Mouse (Mus musculus) liver, adult 2 months (tissue): ENCODE results near the gene Mast3. TPM values are rescaled to one million over a fixed set of nuclear protein-coding genes. Genes with fewer than 3 reads are reported as not detected.
A peak's percentile ranks its signal among the peaks of the same experiment; 100 is the strongest.

Experiments
- DNase-seq: peaks from one replicate; pipeline ENCODE4 v3.0.0-alpha.2; 2011; ENCODE audit warnings: low read depth, low spot score; ENCODE audit errors: extremely low read depth
- H3K27ac ChIP-seq: fragments of 200-500 bp; replicated peaks from 2 replicates; pipeline ENCODE4 v1.5.1; 2012; ENCODE audit warnings: low read depth, mild to moderate bottlenecking, control low read depth, inconsistent platforms, low read length; ENCODE audit not compliant: insufficient read depth
- H3K27me3 ChIP-seq: fragments of 200-500 bp; 2 replicates; pipeline ENCODE4 v1.6.1; 2012; ENCODE audit warnings: mild to moderate bottlenecking, moderate library complexity, low read length, inconsistent platforms; ENCODE audit not compliant: control insufficient read depth, insufficient read depth
- H3K36me3 ChIP-seq: fragments of 200-500 bp; 2 replicates; pipeline ENCODE4 v1.6.1; 2012; ENCODE audit warnings: low read length, inconsistent platforms; ENCODE audit not compliant: control insufficient read depth, insufficient read depth
- H3K4me1 ChIP-seq: fragments of 200-500 bp; 2 replicates; pipeline ENCODE4 v1.6.1; 2011; ENCODE audit warnings: low read length; ENCODE audit not compliant: control insufficient read depth, insufficient read depth
- H3K4me3 ChIP-seq: fragments of 200-500 bp; 2 replicates; pipeline ENCODE4 v1.5.1; 2011; ENCODE audit warnings: low read depth, mild to moderate bottlenecking, control low read depth, low read length, moderate library complexity; ENCODE audit not compliant: insufficient read depth
- H3K79me2 ChIP-seq: fragments of 200-500 bp; 2 replicates; pipeline ENCODE4 v1.6.1; 2012; ENCODE audit warnings: inconsistent platforms, mild to moderate bottlenecking, low read length, moderate library complexity; ENCODE audit not compliant: control insufficient read depth, insufficient read depth
- H3K9ac ChIP-seq: fragments of 200-500 bp; 2 replicates; pipeline ENCODE4 v1.6.1; 2012; ENCODE audit warnings: low read depth, mild to moderate bottlenecking, control low read depth, inconsistent platforms, low read length
- CTCF ChIP-seq: fragments of 200-500 bp; IDR thresholded peaks from 2 replicates; pipeline ENCODE4 v1.5.1; 2011; ENCODE audit warnings: low read depth, low read length, control low read depth
- POLR2A ChIP-seq: fragments of 200-500 bp; IDR thresholded peaks from 2 replicates; pipeline ENCODE4 v1.6.1; 2011; ENCODE audit warnings: low read length, control low read depth; ENCODE audit not compliant: insufficient read depth; ENCODE audit errors: extremely low read depth
- WGBS: fragments of 180-500 bp; shearing (Covaris S2); methylation state at CpG from one replicate; pipeline ENCODE4 v1.1.7; 2018; 5-methylcytosine and 5-hydroxymethylcytosine counted together
- polyA plus RNA-seq: library from polyadenylated mRNA; depleted of rRNA; stranded (reverse); fragments of >200 nt; gene quantifications from 2 replicates; pipeline ENCODE4 v1.2.3, GENCODE M21; 2012
- total RNA-seq: library from RNA; depleted of rRNA; stranded (reverse); fragments of >200 nt; gene quantifications from 2 replicates; pipeline ENCODE4 v1.2.3, GENCODE M21; 2014

Mast3 gene
- total and polyA plus RNA-seq, 2 experiments: 16.7 to 29.0 TPM

- 41% methylated on average over 11 of the region's 11 CpGs for WGBS
- TF ChIP-seq POLR2A: no peak
- TF ChIP-seq CTCF: no peak
- H3K4me1 ChIP-seq: peaks cover 3% of the 10 kb centered on the region; the same call in 1 of the 2 replicates
- H3K79me2 ChIP-seq: no peaks in the 10 kb centered on the region
- DNase-seq: peak; percentile 69
- no peak overlapping the region for H3K9ac ChIP-seq
- no peaks in the 10 kb centered on the region for H3K27me3 ChIP-seq
- H3K4me3 ChIP-seq: no peak overlapping the region
- no peaks in the 10 kb centered on the region for H3K36me3 ChIP-seq
- H3K27ac ChIP-seq: no peak overlapping the region
Measured at GRCm38 (mm10) chr8:70744806-70745205, 60.0 kb downstream of the Mast3 start.

- Histone ChIP-seq H3K9ac (peak overlapping the region; percentile 61), H3K4me1 (peaks cover 3% of the 10 kb centered on the region; the same call in 1 of the 2 replicates), H3K27ac (peak overlapping the region; percentile 56), H3K27me3 (no peaks in the 10 kb centered on the region), H3K36me3 (no peaks in the 10 kb centered on the region), H3K79me2 (no peaks in the 10 kb centered on the region), H3K4me3 (peak overlapping the region; percentile 44)
- DNase-seq: peak; percentile 90
- WGBS: 14% methylated on average over 48 of the region's 48 CpGs
- TF ChIP-seq POLR2A (0 out of 2 replicates have a peak, but pooled peaks have one; percentile 35), CTCF (no peak)
Measured at GRCm38 (mm10) chr8:70743656-70744590, 60.9 kb downstream of the Mast3 start.

- peak overlapping the region; percentile 56; the same call in 1 of the 2 replicates for H3K27ac ChIP-seq
- H3K36me3 ChIP-seq: no peaks in the 10 kb centered on the region
- no peaks in the 10 kb centered on the region for H3K27me3 ChIP-seq
- no peak for TF ChIP-seq CTCF
- no peak for TF ChIP-seq POLR2A
- no peak for DNase-seq
- H3K4me1 ChIP-seq: peaks cover 3% of the 10 kb centered on the region; the same call in 1 of the 2 replicates
- peak overlapping the region; percentile 44; the same call in 1 of the 2 replicates for H3K4me3 ChIP-seq
- WGBS: 63% methylated on average over 38 of the region's 38 CpGs
- H3K9ac ChIP-seq: peak overlapping the region; percentile 61
- no peaks in the 10 kb centered on the region for H3K79me2 ChIP-seq
Measured at GRCm38 (mm10) chr8:70742981-70743655, 61.7 kb downstream of the Mast3 start.

- H3K4me3 ChIP-seq: no peak overlapping the region
- H3K27me3 ChIP-seq: no peaks in the 10 kb centered on the region
- H3K27ac ChIP-seq: no peak overlapping the region
- TF ChIP-seq CTCF (no peak), POLR2A (no peak)
- DNase-seq: no peak
- H3K4me1 ChIP-seq: peaks cover 3% of the 10 kb centered on the region; the same call in 1 of the 2 replicates
- 84% methylated on average over 11 of the region's 11 CpGs for WGBS
- no peaks in the 10 kb centered on the region for H3K79me2 ChIP-seq
- H3K9ac ChIP-seq: no peak overlapping the region
- no peaks in the 10 kb centered on the region for H3K36me3 ChIP-seq
Measured at GRCm38 (mm10) chr8:70742176-70742575, 62.7 kb downstream of the Mast3 start.

- Histone ChIP-seq H3K9ac (no peak overlapping the region), H3K4me1 (peaks cover 3% of the 10 kb centered on the region; the same call in 1 of the 2 replicates), H3K4me3 (no peak overlapping the region), H3K79me2 (no peaks in the 10 kb centered on the region), H3K36me3 (no peaks in the 10 kb centered on the region), H3K27ac (no peak overlapping the region), H3K27me3 (no peaks in the 10 kb centered on the region)
- 84% methylated on average over 5 of the region's 5 CpGs for WGBS
- no peak for TF ChIP-seq POLR2A
- no peak for TF ChIP-seq CTCF
- no peak for DNase-seq
Measured at GRCm38 (mm10) chr8:70741661-70742060, 63.2 kb downstream of the Mast3 start.
